Mouse (Mus musculus): Measurements from ENCODE around the gene Fbxo22.
"Not testable (repeated sequence)": the region's sequence is repeated elsewhere in the genome, so short reads cannot be mapped to it uniquely, and the experiment has no call there.

Gene Fbxo22

GRCm38 (mm10) chr9:55240852-55241251 lies 32.1 kb downstream of the Fbxo22 start:
- no peak for DNase-seq

- DNase-seq = no peak
These were observed 33.3 kb downstream of the Fbxo22 start for GRCm38 (mm10) chr9:55241863-55242685.

GRCm38 (mm10) chr9:55243280-55243679 lies 34.6 kb downstream of the Fbxo22 start:
- no peak for DNase-seq

- DNase-seq = no peak
These were observed 35.4 kb downstream of the Fbxo22 start for GRCm38 (mm10) chr9:55244079-55244478.

- DNase-seq = not testable (repeated sequence)
These were observed 36.5 kb downstream of the Fbxo22 start for GRCm38 (mm10) chr9:55245057-55245750.

GRCm38 (mm10) chr9:55246440-55246839 lies 37.7 kb downstream of the Fbxo22 start:
- no peak for DNase-seq

GRCm38 (mm10) chr9:55246918-55247317 lies 38.2 kb downstream of the Fbxo22 start:
- no peak for DNase-seq

GRCm38 (mm10) chr9:55248465-55248864 lies 39.7 kb downstream of the Fbxo22 start:
- DNase-seq = no peak

GRCm38 (mm10) chr9:55250595-55251247 lies 42.0 kb downstream of the Fbxo22 start:
- no peak for DNase-seq

GRCm38 (mm10) chr9:55252097-55252496 lies 43.4 kb downstream of the Fbxo22 start:
- DNase-seq = not testable (repeated sequence)

- no peak for DNase-seq
These were observed 45.1 kb downstream of the Fbxo22 start for GRCm38 (mm10) chr9:55253849-55254248.

- DNase-seq = no peak
These were observed 46.3 kb downstream of the Fbxo22 start for GRCm38 (mm10) chr9:55255056-55255455.

- DNase-seq = no peak
These were observed 46.9 kb downstream of the Fbxo22 start for GRCm38 (mm10) chr9:55255604-55256003.

GRCm38 (mm10) chr9:55257105-55257504 lies 48.4 kb downstream of the Fbxo22 start:
- DNase-seq = no peak

GRCm38 (mm10) chr9:55259741-55260140 lies 51.0 kb downstream of the Fbxo22 start:
- DNase-seq = no peak

GRCm38 (mm10) chr9:55264356-55265302 lies 55.9 kb downstream of the Fbxo22 start:
- DNase-seq = no peak

GRCm38 (mm10) chr9:55271960-55272560 lies 63.3 kb downstream of the Fbxo22 start:
- no peak for DNase-seq

GRCm38 (mm10) chr9:55273906-55274305 lies 65.2 kb downstream of the Fbxo22 start:
- DNase-seq = peak; percentile 6

Measured in right cerebral cortex, adult 18-20 months (tissue).